Mouse (Mus musculus) E14TG2a.4 (cell line): ENCODE measurements around the gene Scfd2.

Source experiments
- CTCF ChIP-seq: conservative IDR thresholded peaks from 2 replicates; pipeline ENCODE4 v1.5.1; 2014; ENCODE audit warnings: low read length
- NANOG ChIP-seq: IDR thresholded peaks from 2 replicates; pipeline ENCODE4 v1.6.1; 2014; ENCODE audit warnings: borderline replicate concordance, low read length, mixed read lengths
- POU5F1 ChIP-seq: IDR thresholded peaks from 2 replicates; pipeline ENCODE4 v1.6.1; 2014; ENCODE audit warnings: low read length, borderline replicate concordance

- TF ChIP-seq CTCF (no peak), POU5F1 (no peak), NANOG (no peak)
These were observed 240.0 kb downstream of the Scfd2 start for GRCm38 (mm10) chr5:74291575-74291974.
